Mouse (Mus musculus) mature B cell (primary cell): ENCODE measurements around the gene Naxd.

Experiments used
- in situ Hi-C: fragments of 300-500 bp; cut with MboI; formaldehyde crosslinking; loops from 2 replicates; pipeline ENCODE4 v1.14.3; 2019

The Naxd gene

DNA sequence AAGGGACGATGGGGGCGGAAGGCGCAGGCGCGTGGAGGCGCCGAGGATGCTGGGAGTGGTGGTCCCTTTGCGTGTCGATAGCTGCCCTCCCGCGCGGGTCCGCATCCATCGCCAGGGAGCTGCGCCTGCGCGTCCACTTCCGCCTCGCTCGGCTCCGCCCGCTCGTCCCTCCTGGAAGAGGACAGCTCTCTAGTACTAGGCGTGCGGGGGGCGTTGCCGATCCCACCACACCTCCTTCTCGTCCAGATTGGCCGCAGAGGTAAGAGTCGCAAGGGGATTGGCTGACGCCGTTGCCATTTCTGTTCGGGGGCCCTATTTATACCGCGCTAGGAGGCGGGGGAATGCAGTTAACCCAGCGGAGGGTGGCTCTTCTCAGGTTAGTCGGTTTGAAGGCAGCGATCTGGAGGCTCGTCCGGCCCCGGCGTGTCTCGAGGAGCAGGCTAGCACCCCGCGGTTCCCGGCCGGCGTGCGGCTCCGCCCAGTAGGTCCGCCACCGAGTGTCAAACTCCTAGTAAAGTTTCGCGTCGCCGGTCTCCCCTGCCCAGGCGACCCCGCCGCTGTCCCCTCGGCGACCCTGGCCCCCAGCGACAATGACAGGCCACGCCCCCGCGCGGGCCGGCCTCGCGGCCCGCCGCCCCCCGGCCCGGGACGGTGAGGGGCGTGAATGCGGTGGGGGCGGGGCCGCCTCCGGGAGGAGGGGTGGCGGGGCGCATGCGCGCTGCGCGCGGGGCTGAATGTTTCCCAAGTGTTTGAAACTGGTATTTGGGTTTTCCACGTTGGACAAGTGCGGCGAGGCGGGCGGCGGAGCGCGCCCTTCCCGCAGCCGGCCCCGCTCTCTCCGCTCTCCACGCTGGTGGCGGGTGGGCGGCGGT is 58.6 kb downstream of the Naxd start:
- in situ Hi-C loops: loop anchor here (10.0 kb wide), 1 partner anchor 79 kb away; the partner anchor contains the start of gene Ankrd10

DNA sequence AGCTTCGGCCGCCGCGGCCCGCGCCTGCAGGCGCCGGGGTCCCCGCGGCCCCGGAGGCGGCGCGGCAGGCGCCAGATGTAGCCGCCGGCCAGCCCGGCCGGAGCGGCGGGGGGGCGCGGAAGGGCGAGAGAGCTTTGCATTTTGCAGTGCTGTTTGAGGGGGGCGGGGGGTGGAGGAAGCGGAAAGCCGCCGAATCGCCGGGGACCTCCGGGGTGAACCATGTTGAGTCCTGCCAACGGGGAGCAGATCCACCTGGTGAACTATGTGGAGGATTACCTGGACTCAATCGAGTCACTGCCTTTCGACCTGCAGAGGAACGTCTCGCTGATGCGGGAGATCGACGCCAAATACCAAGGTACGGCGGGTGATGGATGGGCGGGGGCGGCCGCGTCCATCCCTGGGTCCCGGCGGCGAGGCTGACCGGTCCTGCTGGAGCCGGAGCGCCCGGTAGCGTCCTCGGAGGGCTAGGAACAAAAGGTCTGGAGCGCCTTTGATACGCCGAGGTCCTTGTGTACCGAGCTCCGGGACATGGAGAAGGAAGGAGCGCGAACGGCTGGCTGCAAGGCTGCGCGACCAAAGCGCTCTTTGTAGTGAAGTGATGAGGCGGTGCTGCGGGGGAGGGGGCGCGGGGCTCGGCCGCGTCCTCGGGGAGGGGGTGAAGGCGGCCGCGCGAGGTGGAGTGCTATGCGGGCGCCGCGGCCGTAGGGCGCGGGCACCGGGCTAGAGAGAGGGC is 59.6 kb downstream of the Naxd start:
- in situ Hi-C loops: loop anchor here (10.0 kb wide), 1 partner anchor 78 kb away; the partner anchor contains the start of gene Ankrd10

DNA sequence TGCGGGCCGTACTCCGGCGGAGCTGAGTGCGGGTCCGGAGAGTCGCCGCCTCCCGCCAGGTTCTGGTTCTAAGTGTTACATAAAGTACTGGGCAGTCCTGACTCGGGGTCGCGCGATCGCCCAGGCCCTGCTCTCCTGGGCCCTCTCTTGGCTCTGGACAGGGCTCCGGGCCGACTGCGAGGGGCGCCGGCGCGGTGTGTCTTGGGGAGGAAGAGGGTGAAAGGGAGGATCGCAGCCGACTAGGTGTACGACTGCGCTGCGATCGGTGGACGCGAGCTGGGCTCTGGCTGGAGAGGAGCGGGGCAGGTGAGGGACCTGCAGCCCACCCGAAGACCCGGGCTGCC is 60.1 kb downstream of the Naxd start:
- in situ Hi-C loops: loop anchor here (10.0 kb wide), 1 partner anchor 77 kb away; the partner anchor contains the start of gene Ankrd10

GRCm38 (mm10) chr8:11557768-11558629 is 60.7 kb downstream of the Naxd start:
- in situ Hi-C loops: loop anchor here (10.0 kb wide), 1 partner anchor 77 kb away; the partner anchor contains the start of gene Ankrd10

GRCm38 (mm10) chr8:11559511-11559910 is 62.2 kb downstream of the Naxd start:
- in situ Hi-C loops: loop anchor here (10.0 kb wide), 1 partner anchor 75 kb away; the partner anchor contains the start of gene Ankrd10

DNA sequence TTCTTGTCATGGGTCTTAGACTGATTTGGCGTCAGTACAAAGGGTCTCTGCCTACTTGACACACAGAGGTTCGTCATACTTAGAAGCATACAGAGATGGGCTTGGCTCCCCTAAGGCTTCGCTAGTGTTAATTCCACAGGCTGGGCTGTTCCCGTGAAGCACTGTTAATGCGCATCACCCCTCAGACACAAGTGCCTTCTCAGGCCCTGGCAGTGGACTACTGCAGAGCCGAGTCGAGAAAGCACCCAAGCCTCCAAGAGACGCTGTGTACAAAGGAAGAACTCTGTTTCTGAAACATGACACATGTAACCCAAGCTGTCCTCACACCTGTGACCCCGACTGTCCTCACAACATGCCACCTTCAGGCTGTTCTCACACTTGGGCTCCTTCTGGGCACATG is 62.9 kb downstream of the Naxd start:
- in situ Hi-C loops: no loop called here

GRCm38 (mm10) chr8:11564236-11564635 is 66.9 kb downstream of the Naxd start:
- in situ Hi-C loops: no loop called here
